Mouse (Mus musculus): ENCODE measurements around the gene Lrrc41.

The Lrrc41 gene

GRCm38 (mm10) chr4:116077240-116078095 lies 2.4 kb downstream of the Lrrc41 start:
- DNase-seq (ENCODE audit: low read depth, low spot score): no peak

- no peak for DNase-seq (ENCODE audit: low read depth, low spot score)
Observed at GRCm38 (mm10) chr4:116088510-116089249, 13.6 kb downstream of the Lrrc41 start.

GRCm38 (mm10) chr4:116096291-116096690 lies 21.2 kb downstream of the Lrrc41 start:
- DNase-seq (ENCODE audit: low read depth, low spot score): no peak

GRCm38 (mm10) chr4:116097211-116097610 lies 22.1 kb downstream of the Lrrc41 start:
- DNase-seq (ENCODE audit: low read depth, low spot score): no peak

- no peak for DNase-seq (ENCODE audit: low read depth, low spot score)
Observed at GRCm38 (mm10) chr4:116100959-116101358, 25.9 kb downstream of the Lrrc41 start.

- DNase-seq (ENCODE audit: low read depth, low spot score): no peak
Observed at GRCm38 (mm10) chr4:116105278-116105677, 30.2 kb downstream of the Lrrc41 start.

- DNase-seq (ENCODE audit: low read depth, low spot score): no peak
Observed at GRCm38 (mm10) chr4:116110695-116111094, 35.6 kb downstream of the Lrrc41 start.

GRCm38 (mm10) chr4:116111486-116111885 lies 36.4 kb downstream of the Lrrc41 start:
- DNase-seq (ENCODE audit: low read depth, low spot score): no peak

GRCm38 (mm10) chr4:116122762-116123161 lies 47.7 kb downstream of the Lrrc41 start:
- DNase-seq (ENCODE audit: low read depth, low spot score): no peak

- peak; percentile 92 for DNase-seq (ENCODE audit: low read depth, low spot score)
Observed at GRCm38 (mm10) chr4:116123602-116124519, 48.8 kb downstream of the Lrrc41 start, which contains the start of the genes Rad54l and Pomgnt1. Gene Rad54l, minus strand, starts transcription at chr4:116123690. Gene Pomgnt1, plus strand, starts transcription at chr4:116123840.

- no peak for DNase-seq (ENCODE audit: low read depth, low spot score)
Observed at GRCm38 (mm10) chr4:116125803-116126386, 50.8 kb downstream of the Lrrc41 start.

- no peak for DNase-seq (ENCODE audit: low read depth, low spot score)
Observed at GRCm38 (mm10) chr4:116127956-116128355, 52.9 kb downstream of the Lrrc41 start.

- DNase-seq (ENCODE audit: low read depth, low spot score): no peak
Observed at GRCm38 (mm10) chr4:116133126-116133525, 58.1 kb downstream of the Lrrc41 start.

- DNase-seq (ENCODE audit: low read depth, low spot score): peak; percentile 36
Observed at GRCm38 (mm10) chr4:116134990-116135389, 59.9 kb downstream of the Lrrc41 start.

- DNase-seq (ENCODE audit: low read depth, low spot score): no peak
Observed at GRCm38 (mm10) chr4:116137421-116137996, 62.4 kb downstream of the Lrrc41 start.

GRCm38 (mm10) chr4:116140801-116141574 lies 65.9 kb downstream of the Lrrc41 start:
- DNase-seq (ENCODE audit: low read depth, low spot score): no peak

- DNase-seq (ENCODE audit: low read depth, low spot score): no peak
Observed at GRCm38 (mm10) chr4:116141736-116142135, 66.7 kb downstream of the Lrrc41 start.

- no peak for DNase-seq (ENCODE audit: low read depth, low spot score)
Observed at GRCm38 (mm10) chr4:116142269-116142668, 67.2 kb downstream of the Lrrc41 start.

GRCm38 (mm10) chr4:116143317-116143811 lies 68.3 kb downstream of the Lrrc41 start:
- DNase-seq (ENCODE audit: low read depth, low spot score): no peak
